Mouse (Mus musculus) brain, embryonic 14.5 days (tissue): ENCODE measurements around the gene Eif1ad.

Experiments
- CTCF ChIP-seq: fragments of 200-500 bp; IDR thresholded peaks from 2 replicates; pipeline ENCODE4 v1.5.1; 2012; ENCODE audit warnings: inconsistent platforms, mild to moderate bottlenecking, moderate library complexity, borderline replicate concordance; ENCODE audit not compliant: insufficient read depth, insufficient read length; ENCODE audit errors: extremely low read depth
- POLR2A ChIP-seq: fragments of 200-500 bp; IDR thresholded peaks from 2 replicates; pipeline ENCODE4 v1.6.1; 2012; ENCODE audit warnings: mild to moderate bottlenecking, inconsistent platforms, borderline replicate concordance; ENCODE audit not compliant: poor library complexity, insufficient read depth, insufficient read length, severe bottlenecking; ENCODE audit errors: extremely low read depth

DNA sequence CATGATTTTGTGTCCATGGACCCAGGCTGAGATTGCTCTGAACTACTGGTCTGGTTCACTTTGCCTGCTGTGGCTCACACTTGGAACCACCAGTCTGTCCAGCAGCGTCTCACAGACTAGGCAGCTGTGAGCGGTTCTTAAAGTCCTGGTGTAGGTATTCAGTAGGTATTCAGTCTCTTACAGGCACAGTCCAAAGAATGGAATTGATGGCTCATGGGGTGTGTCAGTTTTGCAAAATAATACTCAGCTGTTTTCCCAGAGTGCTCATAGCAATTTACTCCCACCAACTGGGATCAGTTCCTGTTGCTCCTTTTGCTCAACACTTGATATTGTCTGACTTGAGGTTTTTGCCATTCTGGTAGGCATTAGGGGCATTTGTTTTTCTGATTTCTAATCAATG is 4.4 kb upstream of the Eif1ad start:
- TF ChIP-seq POLR2A (no peak), CTCF (no peak)
